Mouse (Mus musculus) stomach, postnatal 0 days (tissue): ENCODE data around the gene Ppig. TPM values are rescaled to one million over a fixed set of nuclear protein-coding genes. Genes with fewer than 3 reads are reported as not detected.
A peak's percentile ranks its signal among the peaks of the same experiment; 100 is the strongest.

Source experiments
- ATAC-seq: fragments of 200-750 bp; cut with Nextera tagmentation; 2 replicates; pipeline ENCODE4 v1.8.0; 2017; ENCODE audit not compliant: low FRiP score, low TSS enrichment
- DNase-seq: peaks from one replicate; pipeline ENCODE4 v3.0.0-alpha.2; 2016; ENCODE audit warnings: low spot score
- H3K27ac ChIP-seq: fragments of 300-500 bp; sonication (generic); replicated peaks from 2 replicates; pipeline ENCODE4 v1.5.1; 2014; ENCODE audit warnings: mild to moderate bottlenecking, control low read depth
- H3K27me3 ChIP-seq: fragments of 300-500 bp; sonication (generic); 2 replicates; pipeline ENCODE4 v1.6.1; 2014; ENCODE audit warnings: low read length; ENCODE audit not compliant: control insufficient read depth, insufficient read depth
- H3K36me3 ChIP-seq: fragments of 300-500 bp; sonication (generic); 2 replicates; pipeline ENCODE4 v1.6.1; 2014; ENCODE audit warnings: low read length, mixed read lengths; ENCODE audit not compliant: control insufficient read depth, insufficient read depth
- H3K4me1 ChIP-seq: fragments of 300-500 bp; sonication (generic); replicated peaks from 2 replicates; pipeline ENCODE4 v1.6.1; 2014; ENCODE audit warnings: antibody characterized with exemption; ENCODE audit not compliant: control insufficient read depth, insufficient read depth
- H3K4me2 ChIP-seq: fragments of 300-500 bp; sonication (generic); replicated peaks from 2 replicates; pipeline ENCODE4 v1.6.1; 2014; ENCODE audit warnings: low read depth, mild to moderate bottlenecking, control low read depth, moderate library complexity
- H3K4me3 ChIP-seq: fragments of 300-500 bp; sonication (generic); 2 replicates; pipeline ENCODE4 v1.5.1; 2014; ENCODE audit warnings: low read depth, low read length, control low read depth
- H3K9ac ChIP-seq: fragments of 300-500 bp; sonication (generic); 2 replicates; pipeline ENCODE4 v1.6.1; 2014; ENCODE audit warnings: mild to moderate bottlenecking, low read length, control low read depth, mixed read lengths
- H3K9me3 ChIP-seq: fragments of 300-500 bp; sonication (generic); 2 replicates; pipeline ENCODE4 v1.6.1; 2016; ENCODE audit warnings: low read length; ENCODE audit not compliant: control insufficient read depth
- CTCF ChIP-seq: IDR thresholded peaks from 2 replicates; pipeline ENCODE4 v1.5.1; 2016; ENCODE audit warnings: antibody characterized with exemption, low read depth, mild to moderate bottlenecking, moderate library complexity
- EP300 ChIP-seq: optimal IDR thresholded peaks from 2 replicates; pipeline ENCODE3; 2016; ENCODE audit warnings: antibody characterized with exemption
- WGBS: fragments of 180-500 bp; shearing (Covaris S2); extraction: QIAGEN DNeasy Blood & Tissue Kit; methylation state at CpG from one replicate; pipeline ENCODE4 v1.1.7; 2014; 5-methylcytosine and 5-hydroxymethylcytosine counted together
- polyA plus RNA-seq: library from polyadenylated mRNA; unstranded; fragments of >200 nt; fragmentation: Nextera tagmentation; extraction: Ambion mirVana; gene quantifications from 2 replicates; pipeline ENCODE4 v1.2.1, GENCODE M21; 2015

Gene Ppig
- polyA plus RNA-seq, 1 experiment from 2014 or later = 83.7 TPM

DNA sequence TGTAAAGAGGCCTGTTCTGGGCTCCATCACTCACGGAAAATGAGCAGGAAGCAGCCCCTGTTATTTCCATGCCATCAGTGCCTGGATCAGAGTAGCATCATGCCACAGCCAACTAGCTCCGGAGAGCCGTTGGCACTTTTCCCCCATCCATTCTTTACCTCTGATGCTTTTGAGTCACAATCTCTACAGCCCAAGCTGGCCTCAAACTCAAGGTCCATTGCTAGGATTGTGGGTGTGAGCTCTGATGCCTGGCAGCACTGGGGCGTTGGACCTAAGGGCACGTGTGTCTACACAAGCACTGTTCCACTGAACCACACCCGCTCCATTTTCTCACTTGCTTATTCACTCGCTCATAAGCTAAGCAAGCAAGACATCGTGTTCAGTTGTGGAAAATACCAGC lies 21.9 kb upstream of the Ppig start:
- ATAC-seq = no peak
- no peaks in the 10 kb centered on the region; the same call in 1 of the 2 replicates for H3K36me3 ChIP-seq
- H3K27me3 ChIP-seq = no peaks in the 10 kb centered on the region
- no peak overlapping the region for H3K4me3 ChIP-seq
- H3K9ac ChIP-seq = no peak overlapping the region
- no peak overlapping the region for H3K4me2 ChIP-seq
- H3K9me3 ChIP-seq = no peaks in the 10 kb centered on the region
- DNase-seq = peak; percentile 20
- H3K27ac ChIP-seq = no peak overlapping the region
- no peak for TF ChIP-seq EP300
- no peak for TF ChIP-seq CTCF
- WGBS = 82% methylated on average over 8 of the region's 8 CpGs
- no peaks in the 10 kb centered on the region for H3K4me1 ChIP-seq

DNA sequence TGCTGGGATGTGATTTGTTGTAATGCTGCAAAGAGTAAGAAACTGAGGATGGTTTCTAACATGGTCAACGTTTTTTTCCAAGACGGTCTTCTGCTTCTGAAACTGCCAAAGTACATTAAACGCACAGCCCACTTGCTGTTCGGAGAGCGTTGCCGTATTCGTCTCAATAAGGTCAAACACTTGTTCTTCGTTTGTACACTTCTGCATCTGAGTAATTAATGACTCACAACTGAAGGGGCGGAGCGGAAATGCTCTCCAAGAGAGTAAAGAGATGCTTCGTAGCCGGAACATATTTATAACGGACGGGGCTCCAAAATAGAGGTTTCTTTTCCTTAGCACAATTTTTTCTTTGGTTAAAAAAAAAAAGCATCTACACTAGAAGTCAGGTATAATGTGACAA lies 10.2 kb upstream of the Ppig start:
- ATAC-seq = no peak
- H3K4me1 ChIP-seq = no peaks in the 10 kb centered on the region
- DNase-seq = no peak
- H3K36me3 ChIP-seq = no peaks in the 10 kb centered on the region
- TF ChIP-seq EP300 (no peak), CTCF (no peak)
- 73% methylated on average over 14 of the region's 14 CpGs for WGBS
- no peak overlapping the region for H3K9ac ChIP-seq
- no peaks in the 10 kb centered on the region for H3K9me3 ChIP-seq
- no peak overlapping the region for H3K27ac ChIP-seq
- H3K27me3 ChIP-seq = no peaks in the 10 kb centered on the region
- no peak overlapping the region for H3K4me3 ChIP-seq
- 0 out of 2 replicates have a peak overlapping the region, but pooled peaks have one; percentile 89 for H3K4me2 ChIP-seq

DNA sequence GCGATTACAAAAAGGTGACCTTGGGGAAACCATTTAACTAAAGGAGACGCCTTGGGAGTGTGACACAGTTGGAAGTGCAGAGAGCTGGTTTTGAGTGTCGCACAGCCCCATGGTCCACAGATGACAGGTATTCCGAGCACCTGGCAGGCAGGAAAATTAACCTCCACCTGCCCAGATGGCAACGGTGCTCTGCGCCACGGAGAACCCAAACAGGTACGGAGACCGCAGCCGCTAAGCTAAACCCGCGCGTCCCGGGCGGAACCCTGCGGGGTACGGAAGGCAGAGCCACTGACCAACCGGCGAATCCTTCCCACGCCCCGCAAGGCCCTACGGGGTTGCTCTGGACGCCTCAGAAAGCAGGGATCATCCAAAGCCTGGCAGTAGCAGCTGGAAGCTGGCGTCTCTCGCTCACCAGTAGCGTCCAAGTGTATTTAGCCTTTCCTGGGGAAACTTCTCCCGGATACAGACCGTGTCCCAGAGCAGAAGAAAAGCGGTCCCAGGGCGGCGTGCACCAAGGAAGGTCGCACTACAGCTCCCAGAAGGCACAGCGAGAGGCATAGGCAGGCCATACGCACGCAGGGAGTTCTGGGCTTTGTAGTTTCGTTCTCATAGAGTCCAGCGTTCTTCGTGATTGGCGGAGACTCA lies 9.2 kb upstream of the Ppig start, which contains the start of gene Fastkd1:
Gene Fastkd1, minus strand, starts transcription at position 536 of the 645 bp plus-strand sequence.
- H3K36me3 ChIP-seq = no peaks in the 10 kb centered on the region
- H3K9me3 ChIP-seq = no peaks in the 10 kb centered on the region
- H3K27me3 ChIP-seq = no peaks in the 10 kb centered on the region
- H3K4me1 ChIP-seq = no peaks in the 10 kb centered on the region
- ATAC-seq (peak; percentile 97), DNase-seq (peak; percentile 86)
- TF ChIP-seq EP300 (no peak), CTCF (0 out of 2 replicates have a peak, but pooled peaks have one; percentile 1)
- peak within 1 kb of the TSS; percentile 58 for H3K27ac ChIP-seq
- H3K9ac ChIP-seq = peak within 1 kb of the TSS; percentile 63
- WGBS = under 1% methylated on average over 39 of the region's 39 CpGs
- peak within 1 kb of the TSS; percentile 89 for H3K4me2 ChIP-seq
- H3K4me3 ChIP-seq = peak within 1 kb of the TSS; percentile 61

DNA sequence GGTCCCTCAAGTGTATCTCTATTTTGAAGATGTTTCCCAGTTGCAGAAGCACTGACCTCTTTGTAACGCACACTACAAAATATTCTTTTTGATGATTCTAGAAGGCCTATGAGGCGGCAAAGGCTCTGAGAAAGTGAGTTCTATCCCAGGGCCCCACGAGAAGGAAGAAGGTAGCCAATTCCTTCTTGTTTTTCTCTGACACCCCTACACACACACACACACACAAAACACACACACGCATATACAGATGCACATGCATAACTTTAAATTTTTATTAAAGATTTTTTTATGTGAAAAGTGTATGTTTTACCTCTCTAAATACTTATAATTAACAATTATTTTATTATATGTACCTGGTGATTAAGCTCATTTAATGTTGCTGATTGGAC lies 8.7 kb upstream of the Ppig start:
- WGBS = 26% methylated on average over 4 of the region's 4 CpGs
- peak overlapping the region; percentile 61 for H3K4me3 ChIP-seq
- no peaks in the 10 kb centered on the region for H3K9me3 ChIP-seq
- H3K27me3 ChIP-seq = no peaks in the 10 kb centered on the region
- TF ChIP-seq EP300 = no peak
- TF ChIP-seq CTCF = no peak
- peak overlapping the region; percentile 89; the same call in 1 of the 2 replicates for H3K4me2 ChIP-seq
- H3K9ac ChIP-seq = no peak overlapping the region
- no peak for DNase-seq
- no peaks in the 10 kb centered on the region for H3K36me3 ChIP-seq
- no peaks in the 10 kb centered on the region for H3K4me1 ChIP-seq
- no peak; the same call in 1 of the 2 replicates for ATAC-seq
- no peak overlapping the region for H3K27ac ChIP-seq

DNA sequence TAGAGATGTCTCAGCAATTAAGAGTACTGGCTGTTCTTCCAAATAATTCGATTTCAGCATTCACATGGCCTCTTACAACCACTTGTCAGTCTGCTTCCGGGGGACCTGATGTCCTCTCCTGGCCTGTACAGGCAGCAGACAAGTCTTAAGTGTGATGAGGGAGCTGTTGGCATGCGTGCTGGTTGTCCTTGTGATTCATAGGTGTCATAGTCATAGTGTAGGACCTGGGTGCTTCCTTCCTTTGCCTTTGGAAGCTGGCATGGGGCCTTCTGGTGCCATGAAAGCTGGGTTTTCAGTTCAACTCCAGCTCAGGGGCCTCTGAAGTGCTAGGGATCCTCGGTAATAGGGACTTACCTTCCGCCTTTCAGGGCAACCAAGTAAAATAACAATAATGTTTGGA lies 8.2 kb upstream of the Ppig start:
- Histone ChIP-seq H3K9ac (no peak overlapping the region), H3K4me2 (no peak overlapping the region), H3K4me1 (no peaks in the 10 kb centered on the region), H3K4me3 (no peak overlapping the region), H3K9me3 (no peaks in the 10 kb centered on the region), H3K36me3 (no peaks in the 10 kb centered on the region), H3K27me3 (no peaks in the 10 kb centered on the region), H3K27ac (no peak overlapping the region)
- no peak for ATAC-seq
- TF ChIP-seq EP300 = no peak
- TF ChIP-seq CTCF = no peak
- DNase-seq = no peak
- WGBS = 71% methylated on average over 5 of the region's 5 CpGs

DNA sequence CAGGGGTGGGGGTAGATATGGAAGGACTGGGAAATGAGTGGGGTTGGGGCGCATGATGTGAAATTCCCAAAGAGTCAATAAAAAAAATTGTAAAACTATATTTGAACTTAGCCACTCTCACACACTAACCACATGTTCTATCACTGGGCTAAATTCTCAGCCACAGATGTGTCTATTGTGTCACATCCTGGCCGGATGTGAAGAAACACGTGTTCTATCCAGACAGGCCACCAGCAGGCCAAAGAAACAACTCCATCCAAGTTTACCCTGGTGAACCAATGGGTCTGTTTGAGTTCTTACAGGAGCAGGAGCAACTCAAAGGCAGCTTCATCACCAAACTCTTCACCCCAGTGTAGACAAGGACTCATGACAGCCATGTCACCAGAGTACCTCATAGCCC lies 5.9 kb upstream of the Ppig start:
- no peaks in the 10 kb centered on the region for H3K27me3 ChIP-seq
- TF ChIP-seq CTCF (no peak), EP300 (no peak)
- H3K27ac ChIP-seq = no peak overlapping the region
- H3K9ac ChIP-seq = no peak overlapping the region
- DNase-seq = no peak
- H3K4me3 ChIP-seq = no peak overlapping the region
- no peaks in the 10 kb centered on the region for H3K36me3 ChIP-seq
- no peaks in the 10 kb centered on the region for H3K4me1 ChIP-seq
- no peak overlapping the region for H3K4me2 ChIP-seq
- WGBS = 65% methylated on average over 3 of the region's 3 CpGs
- no peak for ATAC-seq
- H3K9me3 ChIP-seq = no peaks in the 10 kb centered on the region
